Mouse (Mus musculus) testis, adult 2 months (tissue): ENCODE data around the gene Cpne5. TPM values are rescaled to one million over a fixed set of nuclear protein-coding genes. Genes with fewer than 3 reads are reported as not detected.
"Not testable (repeated sequence)": the region's sequence is repeated elsewhere in the genome, so short reads cannot be mapped to it uniquely, and the experiment has no call there.

ENCODE experiments used
- H3K27ac ChIP-seq: fragments of 200-500 bp; 2 replicates; pipeline ENCODE4 v1.5.1; 2012; ENCODE audit warnings: low read depth, low read length; ENCODE audit not compliant: control insufficient read depth, insufficient read depth
- H3K27me3 ChIP-seq: fragments of 200-500 bp; 2 replicates; pipeline ENCODE4 v1.6.1; 2012; ENCODE audit warnings: mild to moderate bottlenecking, low read length, moderate library complexity; ENCODE audit not compliant: control insufficient read depth, insufficient read depth
- H3K36me3 ChIP-seq: fragments of 200-500 bp; 2 replicates; pipeline ENCODE4 v1.6.1; 2012; ENCODE audit warnings: mild to moderate bottlenecking, low read length; ENCODE audit not compliant: control insufficient read depth, insufficient read depth
- H3K4me1 ChIP-seq: fragments of 200-500 bp; 2 replicates; pipeline ENCODE4 v1.6.1; 2012; ENCODE audit warnings: low read length; ENCODE audit not compliant: control insufficient read depth, insufficient read depth
- H3K4me3 ChIP-seq: fragments of 200-500 bp; 2 replicates; pipeline ENCODE4 v1.5.1; 2012; ENCODE audit warnings: low read depth, mild to moderate bottlenecking, low read length, moderate library complexity, mixed read lengths; ENCODE audit not compliant: control insufficient read depth
- CTCF ChIP-seq: fragments of 200-500 bp; IDR thresholded peaks from 2 replicates; pipeline ENCODE4 v1.5.1; 2012; ENCODE audit warnings: low read depth, mild to moderate bottlenecking, inconsistent platforms, low read length, moderate library complexity; ENCODE audit not compliant: control insufficient read depth, insufficient read depth, insufficient replicate concordance
- POLR2A ChIP-seq: fragments of 200-500 bp; IDR thresholded peaks from 2 replicates; pipeline ENCODE4 v1.6.1; 2012; ENCODE audit warnings: low read depth, mild to moderate bottlenecking, inconsistent platforms, low read length, moderate library complexity; ENCODE audit not compliant: control insufficient read depth
- polyA plus RNA-seq: library from polyadenylated mRNA; depleted of rRNA; stranded (reverse); fragments of >200 nt; gene quantifications from 2 replicates; pipeline ENCODE4 v1.2.3, GENCODE M21; 2012

The Cpne5 gene
- polyA plus RNA-seq, 1 experiment: 49.1 TPM

- H3K4me3 ChIP-seq: no peak overlapping the region
- no peaks in the 10 kb centered on the region for H3K27me3 ChIP-seq
- H3K27ac ChIP-seq: no peak overlapping the region
- H3K4me1 ChIP-seq: no peaks in the 10 kb centered on the region
- no peak for TF ChIP-seq CTCF
- no peak for TF ChIP-seq POLR2A
- H3K36me3 ChIP-seq: peaks cover 2% of the 10 kb centered on the region
Observed at GRCm38 (mm10) chr17:29253684-29254083, 15.7 kb upstream of the Cpne5 start.

GRCm38 (mm10) chr17:29253236-29253635 lies 15.3 kb upstream of the Cpne5 start:
- H3K27me3 ChIP-seq: no peaks in the 10 kb centered on the region
- H3K36me3 ChIP-seq: peaks cover 2% of the 10 kb centered on the region
- H3K4me3 ChIP-seq: no peak overlapping the region
- H3K4me1 ChIP-seq: no peaks in the 10 kb centered on the region
- no peak for TF ChIP-seq CTCF
- no peak for TF ChIP-seq POLR2A
- H3K27ac ChIP-seq: no peak overlapping the region

GRCm38 (mm10) chr17:29251608-29252390 lies 13.8 kb upstream of the Cpne5 start:
- H3K27ac ChIP-seq: no peak overlapping the region
- H3K27me3 ChIP-seq: no peaks in the 10 kb centered on the region
- no peak overlapping the region for H3K4me3 ChIP-seq
- H3K36me3 ChIP-seq: peaks cover 2% of the 10 kb centered on the region
- no peak for TF ChIP-seq POLR2A
- TF ChIP-seq CTCF: no peak
- H3K4me1 ChIP-seq: no peaks in the 10 kb centered on the region

GRCm38 (mm10) chr17:29251006-29251405 lies 13.0 kb upstream of the Cpne5 start:
- H3K36me3 ChIP-seq, H3K27me3 ChIP-seq, H3K27ac ChIP-seq, H3K4me3 ChIP-seq, H3K4me1 ChIP-seq: not testable (repeated sequence)

GRCm38 (mm10) chr17:29249512-29249911 lies 11.5 kb upstream of the Cpne5 start:
- Histone ChIP-seq H3K4me3 (no peak overlapping the region), H3K4me1 (no peaks in the 10 kb centered on the region), H3K27ac (no peak overlapping the region), H3K36me3 (peaks cover 2% of the 10 kb centered on the region), H3K27me3 (no peaks in the 10 kb centered on the region)
- TF ChIP-seq CTCF (no peak), POLR2A (no peak)

- TF ChIP-seq POLR2A: no peak
- no peak for TF ChIP-seq CTCF
- H3K4me1 ChIP-seq: no peaks in the 10 kb centered on the region
- no peak overlapping the region for H3K27ac ChIP-seq
- no peaks in the 10 kb centered on the region for H3K27me3 ChIP-seq
- H3K36me3 ChIP-seq: peaks cover 2% of the 10 kb centered on the region
- no peak overlapping the region for H3K4me3 ChIP-seq
Observed at GRCm38 (mm10) chr17:29247881-29248280, 9.9 kb upstream of the Cpne5 start.

GRCm38 (mm10) chr17:29246602-29247001 lies 8.6 kb upstream of the Cpne5 start:
- Histone ChIP-seq H3K36me3 (peaks cover 2% of the 10 kb centered on the region), H3K4me3 (no peak overlapping the region), H3K27ac (no peak overlapping the region), H3K27me3 (no peaks in the 10 kb centered on the region), H3K4me1 (no peaks in the 10 kb centered on the region)
- TF ChIP-seq CTCF (peak; percentile 22; the same call in 1 of the 2 replicates), POLR2A (no peak)

- H3K36me3 ChIP-seq: peaks cover 2% of the 10 kb centered on the region
- no peak overlapping the region for H3K4me3 ChIP-seq
- TF ChIP-seq CTCF (no peak), POLR2A (no peak)
- no peaks in the 10 kb centered on the region for H3K27me3 ChIP-seq
- no peaks in the 10 kb centered on the region for H3K4me1 ChIP-seq
- no peak overlapping the region for H3K27ac ChIP-seq
Observed at GRCm38 (mm10) chr17:29245725-29246124, 7.8 kb upstream of the Cpne5 start.
